Mouse (Mus musculus) left cerebral cortex, postnatal 25 days (tissue): Measurements from ENCODE around the gene Pitpnm1. TPM values are rescaled to one million over a fixed set of nuclear protein-coding genes. Genes with fewer than 3 reads are reported as not detected.
"Not testable (repeated sequence)": the region's sequence is repeated elsewhere in the genome, so short reads cannot be mapped to it uniquely, and the experiment has no call there.

ENCODE experiments used
- DNase-seq, 2 experiments: peaks; one replicate each; pipeline ENCODE4 v3.0.0; 2022; ENCODE audit warnings: low spot score in 2 of 2, mixed read lengths in 1 of 2
- intact Hi-C: fragments of 180-260 bp; cut with DNase I; formaldehyde crosslinking; loops from one replicate; pipeline ENCODE4 v1.15.1; 2025
- total RNA-seq, 2 experiments: library from RNA; stranded (reverse); gene quantifications; 2 replicates each; pipeline ENCODE4 v1.2.3; 2021

Gene Pitpnm1
- total RNA-seq, result 100 to 1,000 TPM; 208 to 215 TPM

DNA sequence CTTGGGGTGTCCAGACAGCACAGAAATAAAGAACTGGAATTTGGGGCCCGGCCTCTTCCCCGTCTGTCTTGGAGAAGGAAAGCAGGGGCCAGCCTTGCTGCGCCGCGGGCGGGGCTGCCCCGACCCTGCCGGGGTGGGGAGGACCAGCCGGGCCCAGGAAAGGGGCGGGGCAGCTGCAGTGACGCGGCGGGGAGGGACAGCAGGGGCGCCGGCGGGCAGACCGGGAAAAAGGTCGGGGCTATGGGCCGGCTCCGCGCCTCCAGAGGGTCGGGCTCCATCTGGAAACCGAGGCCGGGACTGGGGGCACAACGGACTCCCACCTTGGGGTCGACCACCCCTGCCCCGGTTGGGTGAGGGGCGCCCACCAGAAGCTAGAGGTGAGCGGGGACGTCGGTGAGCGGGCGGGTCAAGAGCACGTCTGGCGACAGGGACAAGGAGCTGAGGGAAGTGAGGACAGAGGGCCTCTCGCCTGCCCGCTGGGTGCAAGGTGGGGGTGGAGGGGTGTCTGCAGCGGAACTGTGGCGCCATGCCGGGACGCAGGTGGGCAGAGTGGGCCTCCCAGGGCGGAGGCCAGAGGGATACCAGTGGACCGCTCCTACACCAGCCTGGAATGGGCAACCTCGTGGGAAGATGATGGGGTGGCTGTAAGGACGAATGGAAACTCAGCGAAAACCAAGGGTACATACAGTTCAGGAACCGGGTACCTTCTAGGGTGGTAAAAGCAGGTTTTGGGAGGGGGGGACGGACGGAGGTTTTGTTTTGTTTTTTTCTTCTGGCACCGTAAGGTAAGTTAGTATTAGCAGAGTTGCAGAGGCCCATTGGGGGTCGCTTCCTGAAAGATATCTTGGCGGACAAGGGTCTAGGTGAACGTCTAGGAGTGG lies at the start of gene Pitpnm1:
Gene Pitpnm1 (plus strand): TSS at position 162 of the 881 bp plus-strand sequence.
- intact Hi-C loops, result loop anchor here (5.0 kb wide), 1 partner anchor 127 kb away; no protein-coding TSS in a partner anchor
- peak; percentile 53 to 55 for DNase-seq

DNA sequence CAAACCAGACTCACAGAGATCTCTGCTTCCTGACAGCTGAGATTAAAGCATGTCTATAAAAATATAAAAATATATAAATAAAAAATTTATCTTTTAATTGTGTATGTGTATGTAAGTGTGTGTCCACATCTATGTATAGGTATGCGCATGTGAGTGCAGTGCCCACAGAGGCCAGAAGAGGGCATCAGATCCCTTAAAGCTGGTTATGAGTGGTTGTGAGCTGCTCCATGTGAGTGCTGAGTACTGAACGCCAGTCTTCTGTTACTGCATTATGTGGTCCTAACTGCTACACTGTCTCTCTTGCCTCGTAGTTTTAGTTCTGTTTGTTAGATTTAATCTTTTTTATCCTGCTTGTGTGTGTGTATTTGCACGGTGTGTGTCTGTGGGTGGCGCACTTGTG lies 48.8 kb upstream of the Pitpnm1 start:
- intact Hi-C loops, result no loop called here

DNA sequence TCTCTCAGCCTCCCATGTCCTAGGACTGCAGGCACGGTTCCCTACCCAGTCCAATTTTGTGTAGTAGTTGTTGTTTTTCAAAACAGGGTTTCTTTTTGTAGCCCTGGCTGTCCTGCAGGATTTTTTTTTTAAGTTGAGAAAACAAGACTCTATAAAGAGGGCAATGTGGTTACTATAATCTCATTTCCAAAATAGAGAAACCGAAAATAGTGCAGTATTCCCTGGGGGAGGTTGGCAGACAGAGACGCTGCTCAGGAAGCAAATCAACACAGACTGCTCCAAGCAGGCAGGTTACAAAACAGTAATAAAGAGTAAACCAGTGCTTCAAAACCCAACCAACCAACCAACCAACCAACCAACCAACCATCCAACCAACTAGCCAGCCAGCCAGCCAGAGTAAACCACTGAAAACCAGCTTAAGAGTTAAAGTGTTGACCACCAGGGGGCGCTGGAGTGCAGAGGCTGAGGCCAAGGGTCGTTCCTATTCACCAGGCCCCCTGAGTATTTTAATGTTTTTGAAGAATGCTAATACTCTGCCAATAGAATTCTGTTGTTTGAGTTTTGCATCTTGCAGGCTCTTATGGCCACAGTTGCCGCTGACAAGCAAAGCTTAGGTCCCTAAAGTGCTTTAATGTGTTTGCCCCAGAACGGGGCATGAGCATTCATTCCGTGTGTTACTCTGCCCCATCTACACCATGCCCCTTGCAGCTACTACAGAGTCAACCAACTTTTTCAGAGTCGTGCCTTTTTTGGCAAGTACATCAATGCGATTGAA lies 47.9 kb upstream of the Pitpnm1 start:
- intact Hi-C loops, result no loop called here
- peak; percentile 21 to 28 for DNase-seq

More for the DNA sequence above, 48.8 kb upstream of the Pitpnm1 start:
- no peak for DNase-seq

DNA sequence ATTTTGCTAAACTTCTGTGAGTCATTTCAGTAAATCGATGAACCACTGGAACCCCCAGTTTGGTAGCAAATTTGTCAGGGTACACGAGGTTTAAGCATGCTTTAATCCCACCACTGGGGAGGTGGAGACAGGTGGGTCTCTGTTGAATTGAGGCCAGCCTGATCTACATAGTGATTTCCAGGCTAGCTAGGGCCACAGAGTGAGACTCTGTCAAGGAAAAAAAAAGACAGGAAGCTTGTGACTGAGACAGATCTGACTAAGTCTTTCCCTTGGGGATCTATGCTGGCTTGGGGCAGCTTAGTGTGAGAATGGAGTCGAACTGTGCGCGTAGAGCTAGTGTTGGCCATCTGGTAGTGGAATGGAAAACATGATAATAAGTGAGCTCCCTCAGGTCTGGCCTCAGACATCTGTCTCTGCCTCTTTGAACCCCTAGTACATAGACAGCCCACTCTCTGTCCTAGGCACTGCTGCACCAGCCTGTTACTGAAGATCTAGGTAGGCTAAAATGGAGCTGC lies 47.2 kb upstream of the Pitpnm1 start:
- DNase-seq, result no peak
- intact Hi-C loops, result no loop called here

DNA sequence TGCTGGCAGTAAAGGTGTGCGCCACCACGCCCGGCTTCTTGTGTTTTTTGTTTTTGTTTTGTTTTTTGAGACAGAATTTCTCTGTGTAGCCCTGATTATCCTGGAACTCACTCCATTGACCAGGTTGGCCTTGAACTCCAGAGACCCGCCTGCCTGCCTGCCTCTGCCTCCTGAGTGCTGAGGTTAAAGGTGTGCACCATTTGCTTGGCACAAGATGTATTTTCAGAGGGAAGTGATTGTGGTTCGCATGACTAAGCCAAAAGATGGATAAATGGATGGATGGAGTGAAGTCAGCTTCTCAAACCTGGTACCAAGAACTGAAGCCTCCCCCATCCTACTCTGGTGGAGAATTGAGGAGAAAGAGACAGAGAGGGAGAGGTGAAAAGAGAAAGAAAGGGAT lies 45.2 kb upstream of the Pitpnm1 start:
- intact Hi-C loops, result no loop called here
- DNase-seq, result no peak

DNA sequence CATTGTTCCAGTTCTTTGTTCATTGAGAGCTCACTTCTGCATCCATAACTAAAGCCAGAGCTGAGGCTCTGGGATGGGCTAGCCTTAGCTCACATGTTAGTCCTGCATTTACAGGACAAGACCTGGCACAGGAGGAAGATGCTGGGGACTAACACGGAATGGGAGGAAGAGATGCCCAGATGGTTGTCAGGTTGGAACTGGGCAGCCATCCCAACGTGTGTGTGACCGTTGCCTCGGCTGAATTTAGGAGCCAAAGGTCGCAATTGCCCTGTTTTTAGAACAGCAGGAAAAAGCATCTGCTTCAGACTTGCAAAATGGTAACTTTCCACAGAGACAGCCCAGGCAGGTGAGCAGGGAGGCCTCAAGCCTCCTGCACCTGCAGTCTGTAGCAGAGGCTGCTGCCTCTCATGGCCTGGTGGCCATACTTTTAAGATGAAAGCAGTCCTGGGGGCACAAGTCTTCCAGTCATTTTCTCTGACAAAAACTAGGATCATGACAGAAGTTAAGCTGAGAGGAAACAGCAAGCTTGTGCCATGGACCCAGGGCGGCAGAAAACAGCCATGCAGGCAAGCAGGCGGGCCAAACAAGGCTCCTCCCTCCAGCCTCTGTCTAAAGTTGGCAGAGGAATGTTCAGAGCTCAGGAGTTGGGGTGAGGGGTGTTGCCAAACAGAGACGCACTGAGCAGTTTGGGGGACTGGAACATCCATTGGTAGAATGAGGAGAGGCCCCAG lies 44.4 kb upstream of the Pitpnm1 start:
- no peak for DNase-seq
- intact Hi-C loops, result no loop called here

DNA sequence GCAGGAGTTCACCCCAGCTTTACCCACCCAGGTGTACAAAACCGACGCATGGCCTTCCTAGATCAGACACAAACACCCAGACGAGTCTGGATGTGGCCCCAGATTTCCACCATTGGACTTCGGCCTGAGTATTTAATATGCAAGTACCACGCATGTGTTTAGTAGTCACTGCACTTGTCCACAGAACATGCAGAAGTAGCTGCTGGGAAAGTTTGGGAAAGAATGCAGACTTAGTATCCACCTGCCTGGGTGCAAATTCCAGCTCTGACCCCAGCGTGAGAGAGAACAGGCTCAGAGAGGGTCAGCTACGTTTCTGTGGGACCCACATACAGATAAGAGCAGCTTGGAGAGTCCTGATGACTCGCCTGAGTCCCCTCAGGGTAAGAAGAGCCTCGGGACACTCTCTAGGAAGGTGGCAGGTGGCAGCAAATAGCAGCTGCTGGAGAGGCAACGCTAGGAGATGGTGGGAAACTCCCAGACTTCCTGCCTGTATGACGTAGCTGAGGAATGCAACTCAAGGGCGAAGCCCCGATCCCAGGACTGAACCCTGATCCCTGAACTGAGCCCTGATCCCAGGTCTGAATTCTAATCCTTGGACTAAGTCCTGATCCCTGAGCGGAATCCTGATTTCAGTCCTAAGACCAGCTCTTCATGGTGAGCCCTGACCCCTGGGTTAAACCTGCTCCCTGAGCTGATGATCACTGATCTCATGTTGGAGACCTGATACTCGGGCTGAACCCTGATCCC lies 43.7 kb upstream of the Pitpnm1 start:
- intact Hi-C loops, result no loop called here
- no peak for DNase-seq

DNA sequence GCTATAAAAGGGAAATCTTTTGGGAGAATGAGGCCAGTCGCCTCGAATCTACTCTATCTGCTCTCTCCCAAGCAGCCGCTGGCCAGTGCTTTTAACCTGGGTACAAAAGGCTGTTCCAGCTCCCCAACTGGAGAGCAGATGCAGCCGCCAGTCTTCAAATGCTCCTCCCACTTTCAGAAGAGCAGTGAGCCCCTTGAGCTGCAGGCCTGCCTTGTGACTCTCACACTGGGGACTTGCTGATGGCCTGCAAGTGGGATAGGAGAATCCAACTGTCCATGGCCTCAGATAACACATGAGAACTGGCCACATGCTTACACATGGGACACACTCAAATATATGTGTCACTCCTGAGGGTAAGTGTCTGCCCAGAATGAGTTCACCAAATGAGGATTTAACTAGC lies 43.1 kb upstream of the Pitpnm1 start:
- no peak for DNase-seq
- intact Hi-C loops, result no loop called here

DNA sequence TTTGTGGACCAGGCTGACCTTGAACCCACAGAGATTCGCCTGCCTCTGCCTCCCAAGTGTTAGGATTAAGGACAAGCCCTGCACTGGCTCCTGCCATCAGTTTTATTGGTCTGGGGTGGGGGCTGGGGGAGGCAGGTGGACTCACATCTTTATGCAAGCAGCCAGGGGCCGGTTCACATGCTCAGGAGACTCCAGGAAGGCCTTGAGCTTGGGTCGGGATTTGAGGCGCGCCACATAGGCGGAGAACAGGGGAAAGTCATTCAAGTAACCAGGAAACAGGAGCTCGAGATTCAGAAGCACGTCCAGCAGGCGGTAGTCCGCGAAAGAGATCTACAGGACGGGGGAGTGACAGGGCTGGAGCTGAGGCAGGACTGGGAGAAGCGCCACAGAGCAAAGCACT lies 42.4 kb upstream of the Pitpnm1 start:
- DNase-seq, result no peak
- intact Hi-C loops, result no loop called here

DNA sequence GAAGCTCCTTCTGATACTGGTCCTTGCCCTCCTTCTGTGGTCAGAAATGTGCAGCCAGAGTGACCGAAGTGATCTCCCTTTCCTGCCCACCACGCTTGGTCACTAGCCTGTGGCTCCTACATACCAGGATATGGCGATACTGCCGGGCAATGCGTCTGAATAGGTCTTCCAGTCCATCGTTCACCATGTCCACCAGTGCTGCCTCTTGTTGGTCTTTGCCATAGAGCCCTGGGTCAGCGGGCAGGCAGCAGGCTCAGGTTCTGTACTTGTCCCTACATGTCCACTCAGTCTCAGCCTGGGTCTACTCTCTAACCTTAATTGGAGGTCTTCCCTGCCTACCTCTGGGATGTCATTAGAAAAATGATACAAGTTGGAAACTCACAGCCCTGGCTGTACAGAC lies 41.8 kb upstream of the Pitpnm1 start:
- intact Hi-C loops, result loop anchor here (2.0 kb wide), 1 partner anchor 15 kb away; no protein-coding TSS in a partner anchor
- DNase-seq, result no peak

DNA sequence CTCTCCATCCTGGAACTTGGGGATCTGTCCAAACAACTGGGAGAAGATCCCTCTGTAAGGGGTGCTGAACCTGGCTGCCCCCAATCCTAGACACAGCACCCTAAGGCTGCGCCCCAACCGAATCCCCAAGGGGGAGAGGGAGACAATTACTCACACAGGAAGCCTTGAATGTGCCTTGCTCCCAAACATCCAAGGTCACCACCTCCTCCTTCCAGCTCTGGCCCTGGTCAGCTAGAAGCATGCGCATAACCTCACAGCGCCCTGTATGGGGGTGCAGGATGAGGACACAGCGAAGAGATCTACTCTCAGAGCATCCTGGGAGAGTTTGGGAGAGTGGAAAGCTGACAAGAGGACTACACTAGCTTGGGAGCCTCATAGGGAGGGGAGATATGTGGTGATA lies 41.2 kb upstream of the Pitpnm1 start:
- no peak for DNase-seq
- intact Hi-C loops, result loop anchor here (2.0 kb wide), 1 partner anchor 14 kb away; no protein-coding TSS in a partner anchor

DNA sequence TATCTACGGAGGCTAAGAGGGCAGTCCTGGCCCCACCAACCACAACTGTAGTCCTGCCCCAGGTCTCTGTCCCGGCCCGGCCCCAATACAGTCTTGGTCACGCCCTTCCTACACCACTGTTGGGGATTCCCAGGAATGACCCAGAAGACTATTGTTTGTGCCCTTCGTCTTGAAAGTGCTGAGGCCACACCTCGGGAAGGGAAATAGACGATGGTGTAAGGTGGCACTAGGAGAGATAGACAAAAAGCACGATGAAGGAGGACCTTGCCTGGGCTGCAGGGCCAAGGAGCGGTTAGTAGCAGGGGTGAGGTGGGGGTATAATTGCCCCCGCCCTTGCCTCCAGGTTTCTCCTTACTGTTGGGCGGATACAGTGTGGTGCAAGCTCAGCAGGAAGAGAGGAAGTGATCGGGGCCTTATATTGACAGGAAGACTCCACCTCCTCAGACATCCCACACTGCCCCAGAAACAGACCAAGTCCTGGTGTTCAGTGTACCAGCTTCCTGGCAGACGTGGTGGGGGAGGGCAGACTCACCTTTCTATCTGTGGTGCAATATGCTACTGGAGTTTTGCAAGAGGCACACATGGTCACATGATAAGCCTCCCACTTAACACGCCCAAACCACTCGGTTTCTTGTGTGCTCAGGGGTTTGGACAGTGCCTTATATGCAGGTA lies 40.6 kb upstream of the Pitpnm1 start, which contains the start of gene Gstp3:
Gene Gstp3 (minus strand): TSS at position 501 of the 672 bp plus-strand sequence.
- intact Hi-C loops, result loop anchor here (2.0 kb wide), 1 partner anchor 14 kb away; no protein-coding TSS in a partner anchor
- DNase-seq, result no peak

DNA sequence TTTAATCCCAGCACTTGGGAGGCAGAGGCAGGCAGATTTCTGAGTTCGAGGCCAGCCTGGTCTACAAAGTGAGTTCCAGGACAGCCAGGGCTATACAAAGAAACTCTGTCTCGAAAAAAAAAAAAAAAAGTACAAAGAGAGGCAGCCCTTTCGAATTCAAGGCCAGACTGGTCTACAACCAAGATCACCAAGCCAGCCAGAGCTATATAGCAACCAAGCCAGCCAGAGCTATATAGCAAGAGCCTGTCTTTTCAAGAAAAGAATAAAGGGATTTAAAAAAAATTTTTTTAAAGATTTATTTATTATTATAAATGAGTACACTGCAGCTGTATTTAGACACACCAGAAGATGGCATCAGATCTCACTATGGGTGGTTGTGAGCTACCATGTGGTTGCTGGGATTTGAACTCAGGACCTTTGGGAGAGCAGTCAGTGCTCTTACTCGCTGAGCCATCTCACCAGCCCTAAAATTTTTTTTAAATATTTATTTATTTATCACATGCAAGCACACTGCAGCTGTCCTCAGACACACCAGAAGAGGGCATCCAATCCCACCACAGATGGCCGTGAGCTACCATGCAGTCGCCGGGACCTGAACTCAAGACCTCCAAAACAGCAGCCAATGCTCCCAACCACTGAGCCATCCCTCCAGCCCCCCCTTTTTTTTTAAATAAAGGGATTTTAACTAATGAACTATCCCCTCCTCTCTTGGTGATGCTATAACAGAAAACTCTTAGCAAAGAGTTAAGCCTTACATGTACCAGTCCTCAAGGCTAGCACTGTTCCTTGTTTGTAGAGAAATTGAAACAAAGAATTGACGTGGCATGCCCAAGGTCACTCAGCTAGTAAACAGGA lies 39.5 kb upstream of the Pitpnm1 start:
- intact Hi-C loops, result not testable (repeated sequence)

DNA sequence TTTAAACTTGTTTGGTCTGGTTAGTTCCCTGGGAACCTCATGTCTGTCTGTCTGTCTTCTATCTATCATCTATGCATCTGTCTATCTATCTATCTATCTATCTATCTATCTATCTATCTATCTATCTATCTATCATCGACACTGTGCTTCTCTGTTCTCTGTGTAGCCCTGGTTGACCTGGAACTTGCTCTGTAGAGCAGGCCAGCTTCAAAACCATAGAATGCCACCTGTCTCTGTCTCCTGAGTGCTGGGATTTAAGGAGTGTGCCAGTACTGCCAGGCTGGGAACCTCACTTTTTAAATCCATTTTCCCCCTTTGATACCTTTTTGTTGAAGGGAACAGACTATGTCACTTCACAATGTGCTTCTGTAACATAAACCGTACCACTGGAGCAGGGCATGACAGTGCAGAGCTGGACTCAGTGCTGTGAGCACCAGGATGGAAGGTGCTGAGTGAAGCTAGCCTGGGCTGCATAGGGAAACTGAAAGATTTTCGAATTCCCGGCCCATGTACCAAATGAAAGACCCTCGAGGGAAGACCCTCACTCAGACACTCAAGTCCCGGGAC lies 38.8 kb upstream of the Pitpnm1 start:
- intact Hi-C loops, result no loop called here

More for the DNA sequence above, 39.5 kb upstream of the Pitpnm1 start:
- not testable (repeated sequence) for DNase-seq

DNA sequence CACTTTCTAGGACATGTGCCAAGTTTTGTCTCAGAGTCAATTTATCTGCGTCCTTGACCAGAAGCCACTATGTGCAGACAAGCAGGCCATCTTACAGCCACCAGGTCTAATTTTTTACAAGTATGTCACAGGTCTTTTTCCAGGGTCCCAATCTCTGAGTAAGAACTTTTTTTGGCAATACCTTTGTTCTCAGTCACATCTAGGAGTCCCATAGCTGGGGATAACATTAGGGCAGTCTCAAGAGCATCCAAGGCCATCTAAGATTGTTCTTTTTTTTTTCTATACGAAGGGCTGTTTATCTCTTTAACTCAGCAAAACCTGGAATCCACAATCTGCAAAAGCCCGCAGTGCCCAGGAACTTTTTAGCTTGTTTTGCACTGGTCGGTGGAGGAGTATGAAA lies 36.4 kb upstream of the Pitpnm1 start:
- intact Hi-C loops, DNase-seq: not testable (repeated sequence)

More for the DNA sequence above, 38.8 kb upstream of the Pitpnm1 start:
- DNase-seq, result no peak

DNA sequence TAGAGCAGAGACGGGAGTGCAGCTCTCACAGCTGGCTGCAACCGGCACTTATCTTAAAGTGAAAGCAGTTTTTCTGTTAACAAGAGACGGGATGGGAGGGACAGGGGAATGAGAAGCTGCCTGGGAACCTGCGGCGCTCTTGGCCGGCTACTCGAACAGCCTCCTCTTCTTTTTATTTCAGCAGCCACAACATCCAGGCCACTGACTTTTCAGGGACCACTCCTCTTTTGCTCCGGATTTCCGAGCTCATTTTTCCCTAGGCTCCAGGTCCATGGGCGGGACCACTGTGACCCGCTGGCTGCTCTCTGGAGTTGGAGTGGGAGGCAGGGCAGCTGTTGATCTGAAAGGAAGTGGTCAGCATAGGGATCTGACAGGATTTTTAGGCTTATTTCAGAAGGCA lies 35.3 kb upstream of the Pitpnm1 start:
- DNase-seq, intact Hi-C loops: not testable (repeated sequence)

DNA sequence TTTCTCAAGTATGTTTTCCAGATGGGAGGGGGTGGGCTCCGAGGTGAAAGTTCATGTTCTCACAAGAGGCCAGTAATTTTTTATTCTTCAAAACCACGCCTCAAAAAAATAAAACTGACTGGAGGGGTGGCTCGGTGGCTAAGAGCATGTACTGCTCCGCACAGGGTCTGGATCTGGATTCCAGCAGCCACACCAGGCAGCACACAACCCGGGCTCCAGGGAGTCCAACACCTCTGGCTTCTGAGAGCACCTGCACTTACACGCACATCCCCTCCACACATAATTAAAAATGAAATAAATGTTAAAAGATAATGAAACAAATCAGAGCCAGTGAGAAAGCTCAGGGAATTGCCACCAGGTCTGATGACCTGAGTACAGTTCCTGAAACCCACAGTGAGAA lies 33.5 kb upstream of the Pitpnm1 start:
- intact Hi-C loops, result no loop called here
- no peak for DNase-seq
